Mouse (Mus musculus): ENCODE measurements around the gene Alox5. TPM values are rescaled to one million over a fixed set of nuclear protein-coding genes. Genes with fewer than 3 reads are reported as not detected.

Alox5 gene
- total and polyA plus RNA-seq, 3 experiments: 6.6 to 16.4 (median 14.3) TPM

- Histone ChIP-seq H3K4me1 (ENCODE audit: control insufficient read depth, insufficient read depth, low read length) (peaks cover 2% of the 10 kb centered on the region), H3K79me2 (replicated peaks; ENCODE audit: control insufficient read depth, insufficient read depth, low read length) (no peaks in the 10 kb centered on the region), H3K36me3 (ENCODE audit: control insufficient read depth, insufficient read depth, low read length) (peaks cover 8% of the 10 kb centered on the region; the same call in 1 of the 2 replicates), H3K27ac (peak overlapping the region; percentile 70), H3K27me3 (ENCODE audit: control insufficient read depth, insufficient read depth, low read length) (no peaks in the 10 kb centered on the region), H3K9ac (ENCODE audit: low read depth, low read length) (no peak overlapping the region), H3K4me3 (no peak overlapping the region)
- DNase-seq: peak in 1 of 2 experiments; percentile 31
- intact Hi-C loops (cut with DNase I): no loop called here
- 0 out of 2 replicates have a peak, but pooled peaks have one; percentile 14 for TF ChIP-seq EP300 (IDR thresholded peaks at IDR 0.05; ENCODE audit: insufficient read depth, low read depth, low read length)
- no peak for TF ChIP-seq POLR2A (IDR thresholded peaks at IDR 0.05; ENCODE audit: insufficient read depth, low read depth, low read length)
- no peak for TF ChIP-seq CTCF (IDR thresholded peaks at IDR 0.05)
- WGBS: 32% methylated on average over 4 of the region's 4 CpGs
These were observed 20.1 kb downstream of the Alox5 start for GRCm38 (mm10) chr6:116440849-116441248.

- no peak for DNase-seq
- Histone ChIP-seq H3K4me1 (ENCODE audit: control insufficient read depth, insufficient read depth, low read length) (peaks cover 2% of the 10 kb centered on the region), H3K27ac (peak overlapping the region; percentile 70), H3K27me3 (ENCODE audit: control insufficient read depth, insufficient read depth, low read length) (no peaks in the 10 kb centered on the region), H3K9ac (ENCODE audit: low read depth, low read length) (no peak overlapping the region), H3K36me3 (ENCODE audit: control insufficient read depth, insufficient read depth, low read length) (peaks cover 8% of the 10 kb centered on the region; the same call in 1 of the 2 replicates), H3K79me2 (replicated peaks; ENCODE audit: control insufficient read depth, insufficient read depth, low read length) (no peaks in the 10 kb centered on the region), H3K4me3 (no peak overlapping the region)
- intact Hi-C loops (cut with DNase I): no loop called here
- 36% methylated on average over 4 of the region's 4 CpGs for WGBS
- no peak for TF ChIP-seq EP300 (IDR thresholded peaks at IDR 0.05; ENCODE audit: insufficient read depth, low read depth, low read length)
- TF ChIP-seq CTCF (IDR thresholded peaks at IDR 0.05): no peak
- no peak for TF ChIP-seq POLR2A (IDR thresholded peaks at IDR 0.05; ENCODE audit: insufficient read depth, low read depth, low read length)
These were observed 20.5 kb downstream of the Alox5 start for GRCm38 (mm10) chr6:116440447-116440846.

GRCm38 (mm10) chr6:116439531-116439930 lies 21.4 kb downstream of the Alox5 start:
- no peak overlapping the region for H3K4me3 ChIP-seq
- TF ChIP-seq CTCF (IDR thresholded peaks at IDR 0.05): no peak
- no peak for TF ChIP-seq POLR2A (IDR thresholded peaks at IDR 0.05; ENCODE audit: insufficient read depth, low read depth, low read length)
- TF ChIP-seq EP300 (IDR thresholded peaks at IDR 0.05; ENCODE audit: insufficient read depth, low read depth, low read length): no peak
- DNase-seq: no peak
- no peak overlapping the region for H3K9ac ChIP-seq (ENCODE audit: low read depth, low read length)
- H3K36me3 ChIP-seq (ENCODE audit: control insufficient read depth, insufficient read depth, low read length): peaks cover 8% of the 10 kb centered on the region; the same call in 1 of the 2 replicates
- peaks cover 2% of the 10 kb centered on the region for H3K4me1 ChIP-seq (ENCODE audit: control insufficient read depth, insufficient read depth, low read length)
- WGBS: 82% methylated on average over 6 of the region's 6 CpGs
- no peaks in the 10 kb centered on the region for H3K27me3 ChIP-seq (ENCODE audit: control insufficient read depth, insufficient read depth, low read length)
- H3K27ac ChIP-seq: no peak overlapping the region; the same call in 1 of the 2 replicates
- intact Hi-C loops (cut with DNase I): no loop called here
- H3K79me2 ChIP-seq (replicated peaks; ENCODE audit: control insufficient read depth, insufficient read depth, low read length): no peaks in the 10 kb centered on the region

- H3K4me1 ChIP-seq (ENCODE audit: control insufficient read depth, insufficient read depth, low read length): peaks cover 2% of the 10 kb centered on the region
- TF ChIP-seq POLR2A (IDR thresholded peaks at IDR 0.05; ENCODE audit: insufficient read depth, low read depth, low read length): no peak
- peaks cover 8% of the 10 kb centered on the region; the same call in 1 of the 2 replicates for H3K36me3 ChIP-seq (ENCODE audit: control insufficient read depth, insufficient read depth, low read length)
- no peak overlapping the region for H3K9ac ChIP-seq (ENCODE audit: low read depth, low read length)
- whole genome bisulfite sequencing: 74% methylated on average over 6 of the region's 6 CpGs
- no peak overlapping the region for H3K4me3 ChIP-seq
- H3K79me2 ChIP-seq (replicated peaks; ENCODE audit: control insufficient read depth, insufficient read depth, low read length): no peaks in the 10 kb centered on the region
- DNase-seq: no peak
- H3K27ac ChIP-seq: no peak overlapping the region
- no peaks in the 10 kb centered on the region for H3K27me3 ChIP-seq (ENCODE audit: control insufficient read depth, insufficient read depth, low read length)
- intact Hi-C loops (cut with DNase I): no loop called here
These were observed 22.1 kb downstream of the Alox5 start for GRCm38 (mm10) chr6:116438864-116439263.

- TF ChIP-seq CTCF (IDR thresholded peaks at IDR 0.05) (peak; percentile 66), EP300 (IDR thresholded peaks at IDR 0.05; ENCODE audit: insufficient read depth, low read depth, low read length) (no peak)
- WGBS: 54% methylated on average over 5 of the region's 5 CpGs
- intact Hi-C loops (cut with DNase I): loop anchor here (5.0 kb wide), 1 partner anchor 139 kb away; no protein-coding TSS in a partner anchor
- Histone ChIP-seq H3K36me3 (ENCODE audit: control insufficient read depth, insufficient read depth, low read length) (no peaks in the 10 kb centered on the region), H3K79me2 (replicated peaks; ENCODE audit: control insufficient read depth, insufficient read depth, low read length) (no peaks in the 10 kb centered on the region), H3K4me3 (no peak overlapping the region), H3K27ac (no peak overlapping the region), H3K27me3 (ENCODE audit: control insufficient read depth, insufficient read depth, low read length) (no peaks in the 10 kb centered on the region), H3K4me1 (ENCODE audit: control insufficient read depth, insufficient read depth, low read length) (no peaks in the 10 kb centered on the region), H3K9ac (ENCODE audit: low read depth, low read length) (no peak overlapping the region)
- no peak for DNase-seq
These were observed 32.7 kb downstream of the Alox5 start for GRCm38 (mm10) chr6:116428282-116428681.

- no peak for DNase-seq
- Histone ChIP-seq H3K9ac (ENCODE audit: low read depth, low read length) (no peak overlapping the region), H3K79me2 (replicated peaks; ENCODE audit: control insufficient read depth, insufficient read depth, low read length) (no peaks in the 10 kb centered on the region), H3K36me3 (ENCODE audit: control insufficient read depth, insufficient read depth, low read length) (no peaks in the 10 kb centered on the region), H3K4me3 (no peak overlapping the region), H3K27ac (no peak overlapping the region), H3K27me3 (ENCODE audit: control insufficient read depth, insufficient read depth, low read length) (no peaks in the 10 kb centered on the region), H3K4me1 (ENCODE audit: control insufficient read depth, insufficient read depth, low read length) (no peaks in the 10 kb centered on the region)
- intact Hi-C loops (cut with DNase I): loop anchor here (5.0 kb wide), 1 partner anchor 140 kb away; no protein-coding TSS in a partner anchor
- WGBS: 78% methylated on average over 3 of the region's 3 CpGs
- TF ChIP-seq CTCF (IDR thresholded peaks at IDR 0.05) (no peak), POLR2A (IDR thresholded peaks at IDR 0.05; ENCODE audit: insufficient read depth, low read depth, low read length) (no peak), EP300 (IDR thresholded peaks at IDR 0.05; ENCODE audit: insufficient read depth, low read depth, low read length) (no peak)
These were observed 33.4 kb downstream of the Alox5 start for GRCm38 (mm10) chr6:116427552-116427951.
